Mouse (Mus musculus) MEL (cell line): Measurements from ENCODE around the gene Tfpt. TPM values are rescaled to one million over a fixed set of nuclear protein-coding genes. Genes with fewer than 3 reads are reported as not detected.

Source experiments
- DNase-seq: peaks from one replicate; pipeline ENCODE4 v3.0.0; 2011; ENCODE audit warnings: low read depth, low spot score
- H3K27ac ChIP-seq: 2 replicates; pipeline ENCODE4 v1.5.1; 2012; ENCODE audit warnings: low read depth, mild to moderate bottlenecking, control low read depth, low read length, moderate library complexity; ENCODE audit not compliant: control insufficient read depth
- H3K27me3 ChIP-seq, 2 experiments: fragments of 150-350 bp in 1 of 2; sonication (generic) in 1 of 2; 2 replicates each; pipeline ENCODE4 v1.6.1; 2012; ENCODE audit warnings: low read length in 2 of 2, mild to moderate bottlenecking in 2 of 2, improper control_type of control experiment in 1 of 2, moderate library complexity in 1 of 2; ENCODE audit not compliant: insufficient read depth in 2 of 2, control insufficient read depth in 1 of 2
- H3K36me3 ChIP-seq, 2 experiments: 2 replicates each; pipeline ENCODE4 v1.6.1; 2012 to 2014; ENCODE audit warnings: low read length in 2 of 2, improper control_type of control experiment in 1 of 2, inconsistent platforms in 1 of 2, mild to moderate bottlenecking in 1 of 2; ENCODE audit not compliant: insufficient read depth in 2 of 2, control insufficient read depth in 1 of 2
- H3K4me1 ChIP-seq, 2 experiments: fragments of 150-350 bp in 1 of 2; sonication (generic) in 1 of 2; 2 replicates each; pipeline ENCODE4 v1.6.1; 2012; ENCODE audit warnings: low read length in 2 of 2, improper control_type of control experiment in 1 of 2, mild to moderate bottlenecking in 1 of 2; ENCODE audit not compliant: insufficient read depth in 2 of 2, control insufficient read depth in 1 of 2
- H3K4me3 ChIP-seq, 2 experiments: fragments of 150-350 bp in 1 of 2; sonication (generic) in 1 of 2; 2 replicates each; pipeline ENCODE4 v1.5.1; 2012; ENCODE audit warnings: low read depth in 2 of 2, low read length in 2 of 2, mild to moderate bottlenecking in 2 of 2, moderate library complexity in 2 of 2, control low read depth in 1 of 2, improper control_type of control experiment in 1 of 2; ENCODE audit not compliant: control insufficient read depth in 1 of 2, insufficient read depth in 1 of 2
- H3K79me2 ChIP-seq: 2 replicates; pipeline ENCODE4 v1.6.1; 2012; ENCODE audit warnings: mild to moderate bottlenecking, low read length, moderate library complexity; ENCODE audit not compliant: control insufficient read depth, poor library complexity, insufficient read depth
- H3K9ac ChIP-seq: 2 replicates; pipeline ENCODE4 v1.6.1; 2012; ENCODE audit warnings: low read depth, mild to moderate bottlenecking, control low read depth, low read length, moderate library complexity; ENCODE audit not compliant: control insufficient read depth, poor library complexity, severe bottlenecking
- H3K9me3 ChIP-seq: fragments of 150-350 bp; sonication (generic); replicated peaks from 2 replicates; pipeline ENCODE4 v1.6.1; 2012; ENCODE audit warnings: mild to moderate bottlenecking, low read length, improper control_type of control experiment, moderate library complexity; ENCODE audit not compliant: insufficient read depth
- BHLHE40 ChIP-seq: IDR thresholded peaks from 2 replicates; pipeline ENCODE4 v1.6.1; 2012; ENCODE audit warnings: low read depth, mild to moderate bottlenecking, inconsistent platforms, low read length, improper control_type of control experiment, borderline replicate concordance
- CHD1 ChIP-seq: IDR thresholded peaks from 2 replicates; pipeline ENCODE4 v1.6.1; 2012; ENCODE audit warnings: low read depth, mild to moderate bottlenecking, inconsistent platforms, low read length, improper control_type of control experiment
- CHD2 ChIP-seq: IDR thresholded peaks from 2 replicates; pipeline ENCODE4 v1.6.1; 2011; ENCODE audit warnings: low read length, improper control_type of control experiment
- CTCF ChIP-seq, 3 experiments: IDR thresholded peaks in 2 of 3; conservative IDR thresholded peaks in 1 of 3; 2 replicates each; pipeline ENCODE4 v1.5.1; 2011 to 2012; ENCODE audit warnings: low read length in 3 of 3, low read depth in 2 of 3, mild to moderate bottlenecking in 2 of 3, improper control_type of control experiment in 1 of 3, inconsistent platforms in 1 of 3, mixed read lengths in 1 of 3, moderate library complexity in 1 of 3; ENCODE audit not compliant: control insufficient read depth in 1 of 3, insufficient read depth in 1 of 3, poor library complexity in 1 of 3, severe bottlenecking in 1 of 3
- E2F4 ChIP-seq: IDR thresholded peaks from 2 replicates; pipeline ENCODE4 v1.6.1; 2011; ENCODE audit warnings: low read depth, low read length, improper control_type of control experiment, borderline replicate concordance
- EP300 ChIP-seq, 2 experiments: IDR thresholded peaks; 2 replicates each; pipeline ENCODE4 v1.6.1; 2011; ENCODE audit warnings: improper control_type of control experiment in 2 of 2, low read length in 2 of 2, low read depth in 1 of 2, mild to moderate bottlenecking in 1 of 2
- ETS1 ChIP-seq: IDR thresholded peaks from 2 replicates; pipeline ENCODE4 v1.6.1; 2012; ENCODE audit warnings: low read depth, mild to moderate bottlenecking, inconsistent platforms, low read length, improper control_type of control experiment, moderate library complexity
- GABPA ChIP-seq: IDR thresholded peaks from 2 replicates; pipeline ENCODE4 v1.6.1; 2012; ENCODE audit warnings: low read depth, mild to moderate bottlenecking, inconsistent platforms, low read length, improper control_type of control experiment, moderate library complexity
- GATA1 ChIP-seq: IDR thresholded peaks from 2 replicates; pipeline ENCODE4 v1.6.1; 2011; ENCODE audit warnings: low read depth, low read length, improper control_type of control experiment
- JUND ChIP-seq: IDR thresholded peaks from 2 replicates; pipeline ENCODE4 v1.6.1; 2011; ENCODE audit warnings: low read depth, mild to moderate bottlenecking, improper control_type of control experiment, low read length
- KAT2A ChIP-seq: conservative IDR thresholded peaks from 2 replicates; pipeline ENCODE4 v1.6.1; 2012; ENCODE audit warnings: low read depth, low read length, improper control_type of control experiment, inconsistent platforms
- MAX ChIP-seq: IDR thresholded peaks from 2 replicates; pipeline ENCODE4 v1.6.1; 2011; ENCODE audit warnings: low read length, improper control_type of control experiment
- MXI1 ChIP-seq: IDR thresholded peaks from 2 replicates; pipeline ENCODE4 v1.6.1; 2011; ENCODE audit warnings: mild to moderate bottlenecking, low read depth, low read length, improper control_type of control experiment
- MYB ChIP-seq: IDR thresholded peaks from 2 replicates; pipeline ENCODE4 v1.6.1; 2011; ENCODE audit warnings: mild to moderate bottlenecking, low read depth, low read length, improper control_type of control experiment
- MYC ChIP-seq: IDR thresholded peaks from 2 replicates; pipeline ENCODE4 v1.6.1; 2011; ENCODE audit warnings: low read depth, mild to moderate bottlenecking, low read length, improper control_type of control experiment, moderate library complexity
- NELFE ChIP-seq: IDR thresholded peaks from 2 replicates; pipeline ENCODE4 v1.6.1; 2011; ENCODE audit warnings: low read depth, low read length, improper control_type of control experiment
- POLR2A ChIP-seq, 2 experiments: IDR thresholded peaks; 2 replicates each; pipeline ENCODE4 v1.6.1; 2011 to 2012; ENCODE audit warnings: low read length in 2 of 2, mild to moderate bottlenecking in 2 of 2, control low read depth in 1 of 2, improper control_type of control experiment in 1 of 2, low read depth in 1 of 2, moderate library complexity in 1 of 2; ENCODE audit not compliant: control insufficient read depth in 1 of 2, insufficient read depth in 1 of 2, poor library complexity in 1 of 2
- POLR2AphosphoS2 ChIP-seq: IDR thresholded peaks from 2 replicates; pipeline ENCODE4 v1.6.1; 2011; ENCODE audit warnings: low read length, improper control_type of control experiment
- POLR2AphosphoS5 ChIP-seq: IDR thresholded peaks from 2 replicates; pipeline ENCODE4 v1.6.1; 2012; ENCODE audit warnings: low read depth, borderline replicate concordance, mild to moderate bottlenecking, inconsistent platforms, low read length, moderate library complexity, mixed read lengths
- RAD21 ChIP-seq: IDR thresholded peaks from 2 replicates; pipeline ENCODE4 v1.6.1; 2011; ENCODE audit warnings: mild to moderate bottlenecking, low read depth, low read length, improper control_type of control experiment
- RCOR1 ChIP-seq: IDR thresholded peaks from 2 replicates; pipeline ENCODE4 v1.6.1; 2012; ENCODE audit warnings: low read depth, mild to moderate bottlenecking, inconsistent platforms, low read length, improper control_type of control experiment
- SIN3A ChIP-seq: IDR thresholded peaks from 2 replicates; pipeline ENCODE4 v1.6.1; 2012; ENCODE audit warnings: low read length, improper control_type of control experiment, inconsistent platforms
- SMC3 ChIP-seq: IDR thresholded peaks from 2 replicates; pipeline ENCODE4 v1.6.1; 2011; ENCODE audit warnings: low read depth, low read length, improper control_type of control experiment
- TAL1 ChIP-seq: IDR thresholded peaks from 2 replicates; pipeline ENCODE4 v1.6.1; 2012; ENCODE audit warnings: mild to moderate bottlenecking, inconsistent platforms, low read length, moderate library complexity, mixed read lengths
- TBP ChIP-seq: IDR thresholded peaks from 2 replicates; pipeline ENCODE4 v1.8.0; 2011; ENCODE audit warnings: low read depth, low read length, improper control_type of control experiment
- TCF12 ChIP-seq: IDR thresholded peaks from 2 replicates; pipeline ENCODE4 v1.6.1; 2014; ENCODE audit warnings: low read depth, mild to moderate bottlenecking, inconsistent platforms, low read length, improper control_type of control experiment, moderate library complexity
- UBTF ChIP-seq: IDR thresholded peaks from 2 replicates; pipeline ENCODE4 v1.6.1; 2012; ENCODE audit warnings: low read depth, mild to moderate bottlenecking, inconsistent platforms, low read length, improper control_type of control experiment, moderate library complexity, borderline replicate concordance; ENCODE audit not compliant: insufficient read depth
- USF1 ChIP-seq: IDR thresholded peaks from 2 replicates; pipeline ENCODE4 v1.6.1; 2014; ENCODE audit warnings: low read depth, mild to moderate bottlenecking, inconsistent platforms, low read length, improper control_type of control experiment, moderate library complexity
- USF2 ChIP-seq, 2 experiments: IDR thresholded peaks; 2 replicates each; pipeline ENCODE4 v1.6.1; 2011 to 2012; ENCODE audit warnings: improper control_type of control experiment in 2 of 2, low read length in 2 of 2, borderline replicate concordance in 1 of 2, inconsistent platforms in 1 of 2, low read depth in 1 of 2, mild to moderate bottlenecking in 1 of 2; ENCODE audit not compliant: insufficient read depth in 1 of 2
- ZC3H11A ChIP-seq: IDR thresholded peaks from 2 replicates; pipeline ENCODE4 v1.6.1; 2012; ENCODE audit warnings: low read depth, mild to moderate bottlenecking, inconsistent platforms, low read length, improper control_type of control experiment
- ZKSCAN1 ChIP-seq: IDR thresholded peaks from 2 replicates; pipeline ENCODE4 v1.6.1; 2012; ENCODE audit warnings: low read depth, mild to moderate bottlenecking, inconsistent platforms, low read length, improper control_type of control experiment, moderate library complexity
- ZMIZ1 ChIP-seq: IDR thresholded peaks from 2 replicates; pipeline ENCODE4 v1.6.1; 2012; ENCODE audit warnings: low read depth, mild to moderate bottlenecking, inconsistent platforms, low read length, improper control_type of control experiment, moderate library complexity
- ZNF384 ChIP-seq: IDR thresholded peaks from 2 replicates; pipeline ENCODE4 v1.6.1; 2012; ENCODE audit warnings: low read depth, mild to moderate bottlenecking, inconsistent platforms, low read length, improper control_type of control experiment
- polyA plus RNA-seq, 2 experiments: library from polyadenylated mRNA; stranded (reverse) in 1 of 2; unstranded in 1 of 2; fragments of >175 nt in 1 of 2; fragments of >200 nt in 1 of 2; gene quantifications; 2 replicates each; pipeline versions ENCODE4 v1.2.1 to v1.2.4; 2012; ENCODE audit warnings: low replicate concordance in 2 of 2, low read depth in 1 of 2; ENCODE audit not compliant: insufficient read length in 2 of 2, insufficient read depth in 1 of 2, missing spikeins in 1 of 2
- total RNA-seq: library from RNA; depleted of rRNA; stranded (reverse); fragments of 300-350 nt; gene quantifications from 2 replicates; pipeline ENCODE4 v1.2.3, GENCODE M21; 2012

The Tfpt gene
- total and polyA plus RNA-seq, 3 experiments, result 42.4 to 50.0 TPM; not detected in 1

DNA sequence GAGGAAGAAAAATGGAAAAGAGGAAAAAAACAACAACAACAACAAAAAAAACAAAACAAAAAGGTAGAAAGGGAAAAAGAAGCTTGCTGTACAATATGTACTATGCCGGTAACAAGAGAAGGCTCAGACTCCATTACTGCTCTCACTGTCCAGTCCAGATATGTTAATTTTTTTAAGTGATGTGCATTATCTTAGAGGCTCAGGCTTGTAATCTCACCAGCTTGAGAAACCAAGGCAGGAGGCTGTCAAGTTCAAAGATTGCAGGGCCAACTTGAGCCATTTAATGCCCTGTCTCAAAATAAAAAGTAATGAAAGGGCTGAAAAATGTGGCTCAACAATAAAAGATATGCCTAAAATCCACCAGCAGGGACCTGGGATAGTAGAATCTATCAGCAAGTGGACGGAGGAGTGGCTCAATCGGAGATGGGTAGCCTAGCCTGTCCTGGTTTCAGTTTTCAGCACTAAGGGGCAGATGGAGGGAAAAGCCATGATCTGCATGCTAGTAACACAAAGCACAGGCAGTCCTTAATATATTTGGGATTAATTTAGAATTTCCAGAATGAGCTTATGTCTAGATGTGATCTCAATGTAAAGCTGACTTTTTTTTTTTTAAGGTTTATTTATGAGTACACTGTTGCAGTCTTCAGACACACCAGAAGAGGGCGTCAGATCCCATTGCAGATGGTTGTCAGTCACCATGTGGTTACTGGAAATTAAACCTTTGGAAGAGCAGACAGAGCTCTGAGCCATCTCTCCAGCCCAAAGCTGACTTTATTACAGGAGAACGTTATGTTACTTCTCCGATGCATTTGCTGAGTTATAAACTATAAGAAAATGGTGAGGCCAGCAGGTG, 13.1 kb downstream of the Tfpt start:
- Histone ChIP-seq H3K36me3 (peaks cover 2 to 9% of the 10 kb centered on the region in 2 experiments; a peak in 3 of 4 replicates), H3K27ac (no peak overlapping the region), H3K4me3 (peak overlapping the region; percentile 46 to 85), H3K9ac (peak overlapping the region; percentile 33), H3K4me1 (peaks cover 2 to 21% of the 10 kb centered on the region in 2 experiments), H3K9me3 (no peaks in the 10 kb centered on the region), H3K79me2 (peaks cover 7% of the 10 kb centered on the region)
- DNase-seq, result peak; percentile 46
- TF ChIP-seq TCF12, result peak; percentile 72; the same call in 1 of the 2 replicates
- TF ChIP-seq JUND, result no peak
- no peak for TF ChIP-seq BHLHE40
- TF ChIP-seq UBTF, result no peak
- TF ChIP-seq NELFE, result no peak
- peak; percentile 58; the same call in 1 of the 2 replicates for TF ChIP-seq MAX
- TF ChIP-seq KAT2A, result no peak
- TF ChIP-seq CHD2, result no peak
- peak; percentile 93 for TF ChIP-seq ZNF384
- peak; percentile 70 for TF ChIP-seq GATA1
- TF ChIP-seq MYB, result no peak
- no peak for TF ChIP-seq ZKSCAN1
- TF ChIP-seq SMC3, result peak; percentile 28; the same call in 1 of the 2 replicates
- no peak for TF ChIP-seq USF2 (IDR thresholded peaks at IDR 0.05; ENCODE audit: borderline replicate concordance in 1 of 2, insufficient read depth in 1 of 2, low read depth in 1 of 2, low read length in 2 of 2)
- TF ChIP-seq ZC3H11A, result peak; percentile 27; the same call in 1 of the 2 replicates
- no peak for TF ChIP-seq POLR2AphosphoS5
- no peak for TF ChIP-seq TBP
- TF ChIP-seq MXI1, result peak; percentile 77
- TF ChIP-seq ETS1, result 0 out of 2 replicates have a peak, but pooled peaks have one; percentile 8
- no peak for TF ChIP-seq GABPA
- no peak for TF ChIP-seq USF1
- TF ChIP-seq EP300 (IDR thresholded peaks at IDR 0.05; ENCODE audit: low read depth in 1 of 2, low read length in 2 of 2), result peak; percentile 15 to 60; a peak in 3 of 4 replicates
- TF ChIP-seq POLR2A (IDR thresholded peaks at IDR 0.05; ENCODE audit: control insufficient read depth in 1 of 2, insufficient read depth in 1 of 2, low read depth in 1 of 2, low read length in 2 of 2, poor library complexity in 1 of 2), result no peak
- no peak for TF ChIP-seq ZMIZ1
- no peak for TF ChIP-seq CHD1
- TF ChIP-seq POLR2AphosphoS2, result no peak
- peak; percentile 38 to 76 (median 64) for TF ChIP-seq CTCF (IDR thresholded peaks at IDR 0.05 in 2 of 3, conservative IDR thresholded peaks at IDR 0.05 in 1 of 3; ENCODE audit: control insufficient read depth in 1 of 3, insufficient read depth in 1 of 3, low read depth in 2 of 3, low read length in 3 of 3, poor library complexity in 1 of 3, severe bottlenecking in 1 of 3)
- peak; percentile 94 for TF ChIP-seq MYC
- peak; percentile 29 for TF ChIP-seq RAD21
- peak; percentile 69 for TF ChIP-seq RCOR1
- no peak for TF ChIP-seq E2F4
- TF ChIP-seq SIN3A, result no peak
- peak; percentile 57 for TF ChIP-seq TAL1
- TF ChIP-seq, all 39 proteins: peak for 14
- no peaks in the 10 kb centered on the region for H3K27me3 ChIP-seq
